Mouse (Mus musculus): ENCODE results near the gene Ppp1ca. TPM values are rescaled to one million over a fixed set of nuclear protein-coding genes. Genes with fewer than 3 reads are reported as not detected.

The Ppp1ca gene
- polyA plus RNA-seq, 1 experiment from 2014 or later, result 773 TPM

- DNase-seq (ENCODE audit: low spot score) (no peak), ATAC-seq (replicated peaks; ENCODE audit: low FRiP score) (no peak)
- no peaks in the 10 kb centered on the region for H3K27me3 ChIP-seq (replicated peaks; ENCODE audit: control insufficient read depth, insufficient read depth, low read length)
- H3K27ac ChIP-seq (ENCODE audit: low read depth, low read length), result peak overlapping the region; percentile 50
- H3K4me3 ChIP-seq (ENCODE audit: low read depth, low read length), result no peak overlapping the region
- no peaks in the 10 kb centered on the region for H3K9me3 ChIP-seq (ENCODE audit: control insufficient read depth, low read length)
- peaks cover 44% of the 10 kb centered on the region for H3K36me3 ChIP-seq (ENCODE audit: control insufficient read depth, insufficient read depth, low read length)
- 73% methylated on average over 3 of the region's 3 CpGs for WGBS
- no peak overlapping the region for H3K4me2 ChIP-seq
- H3K9ac ChIP-seq (ENCODE audit: low read depth, low read length), result no peak overlapping the region; the same call in 1 of the 2 replicates
- H3K4me1 ChIP-seq (replicated peaks; ENCODE audit: control insufficient read depth, insufficient read depth, low read length), result peaks cover 37% of the 10 kb centered on the region
Observed at GRCm38 (mm10) chr19:4197180-4197579, 5.3 kb downstream of the Ppp1ca start.

- DNase-seq (ENCODE audit: low spot score) (peak; percentile 95), ATAC-seq (replicated peaks; ENCODE audit: low FRiP score) (peak; percentile 87)
- H3K4me2 ChIP-seq, result peak within 1 kb of the TSS; percentile 94
- H3K27me3 ChIP-seq (replicated peaks; ENCODE audit: control insufficient read depth, insufficient read depth, low read length), result peaks cover 5% of the 10 kb centered on the region; the same call in 1 of the 2 replicates
- H3K9ac ChIP-seq (ENCODE audit: low read depth, low read length), result peak within 1 kb of the TSS; percentile 93
- peaks cover 19% of the 10 kb centered on the region for H3K4me1 ChIP-seq (replicated peaks; ENCODE audit: control insufficient read depth, insufficient read depth, low read length)
- H3K36me3 ChIP-seq (ENCODE audit: control insufficient read depth, insufficient read depth, low read length), result peaks cover 15% of the 10 kb centered on the region
- WGBS, result under 1% methylated on average over 34 of the region's 34 CpGs
- H3K9me3 ChIP-seq (ENCODE audit: control insufficient read depth, low read length), result no peaks in the 10 kb centered on the region
- peak within 1 kb of the TSS; percentile 84 for H3K27ac ChIP-seq (ENCODE audit: low read depth, low read length)
- peak within 1 kb of the TSS; percentile 84 for H3K4me3 ChIP-seq (ENCODE audit: low read depth, low read length)
Observed at GRCm38 (mm10) chr19:4201291-4201909, 9.5 kb downstream of the Ppp1ca start, which contains the start of gene Rad9a. Rad9a (minus strand) TSS chr19:4201662.

- H3K9me3 ChIP-seq (ENCODE audit: control insufficient read depth, low read length), result no peaks in the 10 kb centered on the region
- H3K9ac ChIP-seq (ENCODE audit: low read depth, low read length), result peak overlapping the region; percentile 80
- peak overlapping the region; percentile 94 for H3K4me2 ChIP-seq
- H3K4me1 ChIP-seq (replicated peaks; ENCODE audit: control insufficient read depth, insufficient read depth, low read length), result peaks cover 19% of the 10 kb centered on the region
- H3K4me3 ChIP-seq (ENCODE audit: low read depth, low read length), result peak overlapping the region; percentile 84
- H3K27me3 ChIP-seq (replicated peaks; ENCODE audit: control insufficient read depth, insufficient read depth, low read length), result peaks cover 6% of the 10 kb centered on the region; the same call in 1 of the 2 replicates
- H3K27ac ChIP-seq (ENCODE audit: low read depth, low read length), result peak overlapping the region; percentile 84; the same call in 1 of the 2 replicates
- ATAC-seq (replicated peaks; ENCODE audit: low FRiP score), result no peak
- DNase-seq (ENCODE audit: low spot score), result no peak
- peaks cover 7% of the 10 kb centered on the region; the same call in 1 of the 2 replicates for H3K36me3 ChIP-seq (ENCODE audit: control insufficient read depth, insufficient read depth, low read length)
- 34% methylated on average over 7 of the region's 7 CpGs for WGBS
Observed at GRCm38 (mm10) chr19:4202149-4202548, 10.3 kb downstream of the Ppp1ca start.

- H3K4me3 ChIP-seq (ENCODE audit: low read depth, low read length), result no peak overlapping the region
Observed at GRCm38 (mm10) chr19:4203148-4203547, 11.3 kb downstream of the Ppp1ca start.

GRCm38 (mm10) chr19:4203604-4204326 lies 11.9 kb downstream of the Ppp1ca start:
- Histone ChIP-seq H3K4me2 (no peak overlapping the region), H3K4me3 (ENCODE audit: low read depth, low read length) (no peak overlapping the region), H3K9me3 (ENCODE audit: control insufficient read depth, low read length) (no peaks in the 10 kb centered on the region), H3K36me3 (ENCODE audit: control insufficient read depth, insufficient read depth, low read length) (peaks cover 5% of the 10 kb centered on the region; the same call in 1 of the 2 replicates), H3K27ac (ENCODE audit: low read depth, low read length) (0 out of 2 replicates have a peak overlapping the region, but pooled peaks have one; percentile 13), H3K9ac (ENCODE audit: low read depth, low read length) (no peak overlapping the region), H3K4me1 (replicated peaks; ENCODE audit: control insufficient read depth, insufficient read depth, low read length) (peaks cover 19% of the 10 kb centered on the region), H3K27me3 (replicated peaks; ENCODE audit: control insufficient read depth, insufficient read depth, low read length) (peaks cover 6% of the 10 kb centered on the region; the same call in 1 of the 2 replicates)
- ATAC-seq (replicated peaks; ENCODE audit: low FRiP score), result no peak
- DNase-seq (ENCODE audit: low spot score), result no peak
- WGBS, result 51% methylated on average over 13 of the region's 13 CpGs

More at GRCm38 (mm10) chr19:4203148-4203547, 11.3 kb downstream of the Ppp1ca start:
- DNase-seq (ENCODE audit: low spot score) (no peak), ATAC-seq (replicated peaks; ENCODE audit: low FRiP score) (no peak)
- 51% methylated on average over 3 of the region's 3 CpGs for WGBS
- Histone ChIP-seq H3K9ac (ENCODE audit: low read depth, low read length) (no peak overlapping the region), H3K27ac (ENCODE audit: low read depth, low read length) (peak overlapping the region; percentile 28; the same call in 1 of the 2 replicates), H3K9me3 (ENCODE audit: control insufficient read depth, low read length) (no peaks in the 10 kb centered on the region), H3K4me2 (no peak overlapping the region), H3K36me3 (ENCODE audit: control insufficient read depth, insufficient read depth, low read length) (peaks cover 6% of the 10 kb centered on the region; the same call in 1 of the 2 replicates), H3K4me1 (replicated peaks; ENCODE audit: control insufficient read depth, insufficient read depth, low read length) (peaks cover 19% of the 10 kb centered on the region), H3K27me3 (replicated peaks; ENCODE audit: control insufficient read depth, insufficient read depth, low read length) (peaks cover 6% of the 10 kb centered on the region; the same call in 1 of the 2 replicates)

GRCm38 (mm10) chr19:4204889-4205288 lies 13.0 kb downstream of the Ppp1ca start:
- H3K9ac ChIP-seq (ENCODE audit: low read depth, low read length), result no peak overlapping the region
- DNase-seq (ENCODE audit: low spot score), result no peak
- no peaks in the 10 kb centered on the region for H3K9me3 ChIP-seq (ENCODE audit: control insufficient read depth, low read length)
- H3K36me3 ChIP-seq (ENCODE audit: control insufficient read depth, insufficient read depth, low read length), result no peaks in the 10 kb centered on the region; the same call in 1 of the 2 replicates
- no peak overlapping the region for H3K4me2 ChIP-seq
- H3K27ac ChIP-seq (ENCODE audit: low read depth, low read length), result no peak overlapping the region
- H3K27me3 ChIP-seq (replicated peaks; ENCODE audit: control insufficient read depth, insufficient read depth, low read length), result peaks cover 14% of the 10 kb centered on the region
- H3K4me1 ChIP-seq (replicated peaks; ENCODE audit: control insufficient read depth, insufficient read depth, low read length), result peaks cover 19% of the 10 kb centered on the region
- WGBS, result 59% methylated on average over 3 of the region's 4 CpGs
- ATAC-seq (replicated peaks; ENCODE audit: low FRiP score), result no peak
- H3K4me3 ChIP-seq (ENCODE audit: low read depth, low read length), result no peak overlapping the region

- no peak overlapping the region for H3K27ac ChIP-seq (ENCODE audit: low read depth, low read length)
- peaks cover 32% of the 10 kb centered on the region for H3K27me3 ChIP-seq (replicated peaks; ENCODE audit: control insufficient read depth, insufficient read depth, low read length)
- peaks cover 9% of the 10 kb centered on the region for H3K4me1 ChIP-seq (replicated peaks; ENCODE audit: control insufficient read depth, insufficient read depth, low read length)
- no peak overlapping the region for H3K4me3 ChIP-seq (ENCODE audit: low read depth, low read length)
- no peaks in the 10 kb centered on the region for H3K36me3 ChIP-seq (ENCODE audit: control insufficient read depth, insufficient read depth, low read length)
- ATAC-seq (replicated peaks; ENCODE audit: low FRiP score) (peak; percentile 60; the same call in 1 of the 2 replicates), DNase-seq (ENCODE audit: low spot score) (no peak)
- WGBS, result 0% methylated on average over 2 of the region's 2 CpGs
- no peak overlapping the region for H3K4me2 ChIP-seq
- no peaks in the 10 kb centered on the region for H3K9me3 ChIP-seq (ENCODE audit: control insufficient read depth, low read length)
- H3K9ac ChIP-seq (ENCODE audit: low read depth, low read length), result no peak overlapping the region
Observed at GRCm38 (mm10) chr19:4206971-4207370, 15.1 kb downstream of the Ppp1ca start.

- H3K4me1 ChIP-seq (replicated peaks; ENCODE audit: control insufficient read depth, insufficient read depth, low read length), result peaks cover 5% of the 10 kb centered on the region
- peaks cover 48% of the 10 kb centered on the region for H3K27me3 ChIP-seq (replicated peaks; ENCODE audit: control insufficient read depth, insufficient read depth, low read length)
- H3K9me3 ChIP-seq (ENCODE audit: control insufficient read depth, low read length), result no peaks in the 10 kb centered on the region
- ATAC-seq (replicated peaks; ENCODE audit: low FRiP score) (no peak), DNase-seq (ENCODE audit: low spot score) (no peak)
- no peak overlapping the region for H3K4me2 ChIP-seq
- no peak overlapping the region for H3K27ac ChIP-seq (ENCODE audit: low read depth, low read length)
- no peaks in the 10 kb centered on the region for H3K36me3 ChIP-seq (ENCODE audit: control insufficient read depth, insufficient read depth, low read length)
- H3K4me3 ChIP-seq (ENCODE audit: low read depth, low read length), result no peak overlapping the region
- 58% methylated on average over 5 of the region's 5 CpGs for WGBS
- H3K9ac ChIP-seq (ENCODE audit: low read depth, low read length), result no peak overlapping the region
Observed at GRCm38 (mm10) chr19:4208563-4208962, 16.7 kb downstream of the Ppp1ca start.

All from liver, embryonic 11.5 days (tissue).